Mouse (Mus musculus) embryo, embryonic 11 days (tissue): Measurements from ENCODE around the gene Actg1.
"Not testable (repeated sequence)": the region's sequence is repeated elsewhere in the genome, so short reads cannot be mapped to it uniquely, and the experiment has no call there.

Experiments used
- DNase-seq: peaks from one replicate; pipeline ENCODE4 v3.0.0-alpha.2; 2015

Actg1 gene

GRCm38 (mm10) chr11:120360062-120360461, 11.7 kb upstream of the Actg1 start:
- DNase-seq, result no peak

DNA sequence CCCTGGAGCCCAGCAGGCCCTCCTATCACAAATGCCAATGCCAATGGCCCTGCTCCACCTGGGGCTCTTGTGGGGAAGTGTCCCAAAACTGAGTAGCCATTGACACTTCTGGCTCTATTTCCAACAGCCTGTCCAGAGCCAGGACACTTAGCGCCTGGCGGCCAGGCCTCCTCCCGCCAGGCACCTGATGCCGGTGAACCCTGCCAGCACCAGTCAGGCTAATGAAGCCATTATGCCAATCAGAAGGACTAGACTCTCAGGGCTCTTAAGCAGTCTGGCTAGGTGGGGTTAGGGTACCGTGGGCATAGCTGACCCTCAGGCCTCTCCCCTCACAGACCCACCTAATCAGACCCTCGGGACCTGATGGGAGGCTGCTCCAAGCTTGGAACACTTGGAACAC, 11.0 kb upstream of the Actg1 start:
- no peak for DNase-seq

- peak; percentile 85 for DNase-seq
Observed at GRCm38 (mm10) chr11:120357791-120358401, 9.6 kb upstream of the Actg1 start.

- no peak for DNase-seq
Observed at GRCm38 (mm10) chr11:120356900-120357299, 8.6 kb upstream of the Actg1 start.

DNA sequence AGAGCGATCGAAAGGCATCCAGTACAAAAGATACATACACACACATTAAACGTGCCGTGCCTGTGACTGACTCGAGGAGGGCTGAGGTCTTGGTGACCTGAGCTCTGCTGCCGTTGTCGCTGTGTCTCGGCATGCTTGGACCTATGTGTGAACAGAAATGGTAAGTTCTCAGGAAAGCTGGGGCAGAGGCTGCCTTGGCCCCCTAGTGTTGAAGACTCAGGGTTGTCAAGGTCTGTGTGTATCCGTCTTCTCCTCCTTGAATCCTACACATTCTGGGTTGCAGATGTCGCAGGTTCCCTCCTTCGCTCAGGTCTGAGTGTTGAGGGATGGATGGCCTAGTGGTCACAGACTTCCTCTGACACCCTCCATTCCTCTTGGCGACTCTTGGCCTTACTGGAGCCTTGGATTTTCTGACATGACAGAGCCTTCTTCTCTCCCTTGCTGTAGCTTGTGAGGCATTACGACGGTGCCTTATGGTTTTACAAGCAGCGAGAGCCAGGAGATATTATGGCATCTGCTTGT, 8.0 kb upstream of the Actg1 start:
- DNase-seq, result no peak

DNA sequence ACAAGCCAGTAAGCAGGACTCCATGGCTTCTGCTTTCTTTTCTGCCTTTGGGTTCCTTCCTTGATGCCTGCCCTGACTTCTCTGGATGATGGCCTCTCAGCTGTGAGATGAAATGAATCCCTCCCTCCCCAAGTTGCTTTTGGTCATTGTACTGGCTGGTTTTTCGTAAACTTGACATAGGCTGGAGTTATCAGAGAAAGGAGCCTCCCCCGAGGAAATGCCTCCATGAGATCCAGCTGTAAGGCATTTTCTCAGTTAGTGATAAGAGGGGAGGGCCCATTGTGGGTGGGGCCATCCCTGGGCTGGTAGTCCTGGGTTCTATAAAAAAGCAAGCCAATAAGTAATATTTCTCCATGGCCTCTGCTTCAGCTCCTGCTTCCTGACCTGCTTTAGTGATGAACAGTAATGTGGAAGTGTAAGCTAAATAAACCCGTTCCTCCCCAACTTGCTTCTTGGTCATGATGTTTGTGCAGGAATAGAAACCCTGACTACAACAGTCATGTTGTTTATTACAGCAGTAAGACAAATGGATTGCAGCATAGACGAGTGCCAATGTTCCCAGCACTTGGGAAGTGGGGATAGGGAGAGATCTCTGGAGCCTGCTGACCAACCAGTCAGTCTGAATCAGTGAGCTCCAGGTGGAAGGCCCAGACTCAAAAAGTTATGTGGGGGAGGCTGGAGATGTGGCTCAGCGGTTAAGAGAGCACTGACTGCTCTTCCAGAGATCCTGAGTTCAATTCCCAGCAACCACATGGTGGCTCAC, 7.1 kb upstream of the Actg1 start:
- DNase-seq, result no peak

DNA sequence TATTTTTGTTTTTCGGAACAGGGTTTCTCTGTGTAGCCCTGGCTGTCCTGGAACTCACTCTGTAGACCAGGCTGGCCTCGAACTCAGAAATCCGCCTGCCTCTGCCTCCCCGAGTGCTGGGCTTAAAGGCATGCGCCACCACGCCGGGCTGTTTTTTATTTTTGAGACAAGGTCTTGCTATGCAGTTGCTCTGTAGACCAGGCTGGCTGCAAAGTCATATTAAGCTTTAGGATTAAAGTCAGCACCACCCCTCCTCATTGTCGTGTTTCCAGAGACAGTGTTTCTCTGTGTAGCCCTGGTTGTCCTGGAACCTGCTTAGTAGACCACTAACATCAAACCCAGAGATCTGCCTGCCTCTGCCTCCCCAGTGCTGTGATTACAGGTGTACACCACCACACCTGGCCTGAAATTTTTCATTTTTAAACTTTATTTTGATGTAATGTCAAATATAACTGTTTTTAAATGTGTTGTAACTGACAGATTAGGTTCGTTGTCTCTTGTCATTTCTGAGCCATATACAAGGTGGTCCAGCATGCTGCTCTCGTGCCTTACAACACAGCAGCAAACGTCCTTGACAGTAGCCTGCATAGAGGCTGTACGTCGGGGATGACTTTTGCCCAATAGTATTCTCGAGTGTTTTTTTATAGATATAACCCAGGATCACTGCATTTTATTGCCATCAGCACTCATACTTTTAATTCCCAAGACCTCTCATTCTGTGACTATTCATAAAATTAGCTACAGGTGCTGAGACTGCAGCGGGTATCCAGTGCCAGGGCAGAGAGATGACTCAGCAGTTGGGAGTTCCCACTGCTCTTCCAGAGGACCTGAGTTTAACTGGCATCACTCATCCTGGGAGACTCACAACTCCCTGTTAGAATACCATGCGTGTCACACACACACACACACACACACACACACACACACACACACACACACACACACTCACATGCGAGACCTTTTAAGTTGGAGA, 6.2 kb upstream of the Actg1 start:
- no peak for DNase-seq

DNA sequence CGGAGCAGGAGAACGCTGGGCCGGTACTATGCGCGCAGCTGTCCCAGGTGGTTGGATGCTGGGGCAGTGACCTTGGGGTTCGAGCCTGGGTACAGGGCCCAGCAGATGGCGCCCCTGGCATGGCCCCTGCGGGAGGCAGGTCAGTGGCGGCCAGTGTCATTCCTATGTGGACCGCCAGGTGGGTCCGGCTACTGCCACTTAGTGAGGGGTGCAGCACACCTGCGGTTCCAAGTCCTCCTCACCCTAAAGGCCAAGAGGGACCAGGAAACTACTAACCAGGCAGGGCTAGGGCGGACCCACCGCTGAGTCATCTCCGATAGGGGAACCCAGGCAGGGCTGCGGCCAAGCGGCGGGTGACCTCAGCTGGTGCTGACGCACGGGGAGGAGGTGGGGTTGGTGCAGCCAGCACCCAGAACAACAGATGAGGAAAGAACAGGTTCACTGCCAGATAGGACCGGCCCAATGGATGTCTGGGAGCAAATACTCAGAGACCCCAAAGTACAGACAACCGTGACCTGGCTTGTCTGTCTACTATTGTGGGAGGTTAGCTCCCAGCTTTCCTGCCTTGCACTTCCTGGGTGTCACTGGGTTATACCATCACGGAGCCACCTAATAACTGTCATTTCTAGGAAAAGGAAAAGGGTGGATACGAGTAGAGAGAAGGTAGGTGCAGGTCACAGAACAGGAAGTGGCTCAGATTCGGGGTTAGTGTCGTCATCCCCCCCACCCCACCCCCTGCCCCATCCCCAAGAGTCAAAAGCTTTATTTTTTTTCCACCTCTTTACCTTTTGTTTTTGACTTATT, 5.4 kb upstream of the Actg1 start:
- DNase-seq, result peak; percentile 77

DNA sequence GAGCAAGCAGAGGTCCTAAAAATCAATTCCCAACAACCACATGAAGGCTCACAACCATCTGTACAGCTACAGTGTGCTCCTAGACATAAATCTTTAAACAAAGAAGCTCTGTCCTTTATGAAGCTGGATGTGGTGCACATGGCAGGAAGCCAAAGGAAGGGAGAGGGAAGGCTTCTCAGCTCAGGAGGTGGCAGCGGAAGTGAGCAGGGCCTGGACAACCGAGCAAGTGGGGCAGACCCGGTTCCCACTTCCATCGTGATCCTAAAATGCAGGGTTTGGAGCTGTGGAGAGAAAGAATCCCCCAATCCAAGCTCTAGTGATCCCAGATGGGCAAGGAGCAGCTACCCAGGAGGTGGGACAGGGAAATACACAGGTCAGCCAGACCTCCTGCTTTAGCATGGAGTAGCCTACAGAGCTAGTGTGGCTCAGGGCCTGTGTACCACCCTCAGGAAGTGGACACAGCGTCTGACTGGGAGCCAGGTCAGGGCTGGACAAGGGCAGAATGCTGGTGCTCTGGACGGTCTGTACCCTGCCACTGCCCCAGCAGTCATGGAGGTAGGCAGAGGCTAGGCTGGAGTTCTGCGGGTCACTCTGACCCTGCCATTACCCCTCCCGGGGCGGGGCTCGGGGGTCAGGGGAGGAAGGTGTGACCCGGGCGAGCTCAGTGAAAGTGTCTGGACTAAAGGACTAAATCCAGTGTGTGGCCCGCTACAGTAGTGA, 4.4 kb upstream of the Actg1 start:
- no peak for DNase-seq

- DNase-seq, result not testable (repeated sequence)
Observed at GRCm38 (mm10) chr11:120352093-120352350, 3.7 kb upstream of the Actg1 start.

DNA sequence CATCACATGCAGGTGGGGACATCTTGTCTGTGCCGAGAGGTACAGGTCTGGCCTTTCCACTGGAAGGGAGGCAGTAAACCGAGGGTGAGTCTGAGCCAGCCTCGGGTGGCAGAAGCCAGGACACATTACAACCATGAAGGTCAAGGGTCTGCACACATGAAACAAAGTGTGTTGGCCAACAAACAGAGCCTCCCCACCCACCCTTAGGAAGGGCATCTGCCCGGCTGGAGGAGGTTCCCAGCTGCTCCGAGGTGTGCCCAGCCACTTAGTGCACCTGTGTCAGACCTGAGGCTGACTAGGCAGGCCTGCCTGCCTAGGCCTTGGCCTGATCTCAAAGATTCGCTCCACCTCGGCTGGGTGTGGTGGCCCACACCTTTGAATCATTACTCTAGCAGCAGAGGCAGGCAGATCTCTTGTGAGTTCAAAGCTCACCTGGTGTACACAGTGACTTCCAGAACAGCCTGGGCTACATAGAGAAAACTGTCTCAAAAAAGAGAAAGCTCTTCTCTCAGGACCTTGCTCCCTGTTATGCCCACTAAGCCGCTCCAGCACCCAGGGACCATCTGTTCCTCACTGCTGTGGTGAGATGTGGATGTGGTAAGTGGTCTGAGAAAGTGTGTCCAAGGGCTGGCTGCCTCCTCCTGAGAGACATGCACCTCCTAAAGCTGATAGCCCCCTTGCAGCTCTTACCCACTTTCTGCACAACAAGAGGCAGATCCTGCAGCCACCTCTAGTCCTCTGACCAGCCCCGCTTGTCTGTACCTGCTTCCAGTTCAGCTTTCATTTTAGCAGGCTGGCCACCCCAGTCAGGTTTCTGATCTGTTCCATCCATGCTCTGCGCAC, 3.1 kb upstream of the Actg1 start:
- DNase-seq, result no peak

GRCm38 (mm10) chr11:120350711-120351110, 2.4 kb upstream of the Actg1 start:
- peak; percentile 57 for DNase-seq

DNA sequence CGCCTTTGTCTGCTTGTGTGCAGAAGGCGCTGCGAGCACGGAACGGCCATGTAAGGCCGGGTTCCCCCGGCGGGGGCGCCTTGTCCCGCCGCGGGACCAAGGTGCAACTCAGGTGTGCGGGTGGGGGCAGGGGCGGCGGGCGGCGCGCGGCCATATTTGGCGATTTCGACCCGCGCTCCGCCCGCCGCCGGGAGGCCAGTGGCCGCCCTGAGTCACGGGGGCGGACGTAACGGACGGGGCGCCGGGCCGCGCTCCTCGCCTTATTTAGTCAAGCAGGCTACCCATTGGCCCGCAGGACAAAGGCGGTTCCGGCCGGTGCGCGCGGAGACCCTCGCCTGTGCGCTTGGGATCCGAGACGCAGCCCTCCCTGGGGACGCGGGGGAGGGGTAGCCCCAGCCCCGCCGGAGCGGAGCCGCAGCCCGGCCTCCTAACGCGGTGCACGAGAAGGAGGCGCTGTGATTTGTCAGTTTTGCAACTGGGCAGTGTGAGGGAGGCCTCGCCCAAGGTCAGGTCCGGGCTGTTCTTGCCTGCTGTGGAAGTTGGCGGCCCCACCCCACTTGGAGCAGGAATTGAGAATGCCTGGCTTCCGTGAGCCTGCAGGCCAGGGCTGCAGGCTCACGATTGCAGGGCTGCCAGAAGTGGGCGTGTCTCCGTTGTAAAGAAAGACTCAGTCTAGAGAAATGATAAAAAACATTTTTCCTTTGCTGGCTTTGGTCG, 1.8 kb upstream of the Actg1 start:
- peak; percentile 97 for DNase-seq

DNA sequence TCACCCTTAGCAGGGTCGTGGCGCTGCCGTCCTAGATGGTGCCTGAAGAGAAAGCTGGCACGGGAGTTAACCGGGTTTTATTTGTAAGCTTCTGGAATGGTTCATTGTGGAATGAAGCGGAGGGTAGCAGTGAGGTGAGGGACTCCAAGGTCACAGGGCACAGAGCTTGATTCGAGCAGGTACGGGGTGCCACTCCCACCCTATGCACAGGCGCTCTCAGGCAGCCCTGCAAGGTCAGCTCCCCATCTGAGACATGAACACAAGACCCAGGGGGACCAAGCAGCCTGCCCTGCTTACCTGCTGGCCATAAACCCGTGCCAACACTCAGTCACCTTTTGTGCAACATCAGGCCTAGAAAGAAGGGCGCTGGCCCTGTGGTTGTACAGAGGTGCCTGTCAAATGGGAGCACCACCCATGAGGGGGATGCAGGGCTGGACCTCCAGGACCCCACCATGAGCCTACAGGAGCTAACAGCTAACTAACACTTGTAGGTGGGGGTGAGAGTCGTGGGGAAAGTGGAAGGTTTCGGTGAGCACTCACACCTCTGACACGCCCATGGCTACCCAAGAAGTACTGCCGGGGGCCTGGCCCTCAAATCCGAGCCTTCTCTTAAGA, 1.1 kb upstream of the Actg1 start:
- DNase-seq, result no peak

- peak; percentile 83 for DNase-seq
Observed at GRCm38 (mm10) chr11:120348684-120349370, 485 bp upstream of the Actg1 start.

DNA sequence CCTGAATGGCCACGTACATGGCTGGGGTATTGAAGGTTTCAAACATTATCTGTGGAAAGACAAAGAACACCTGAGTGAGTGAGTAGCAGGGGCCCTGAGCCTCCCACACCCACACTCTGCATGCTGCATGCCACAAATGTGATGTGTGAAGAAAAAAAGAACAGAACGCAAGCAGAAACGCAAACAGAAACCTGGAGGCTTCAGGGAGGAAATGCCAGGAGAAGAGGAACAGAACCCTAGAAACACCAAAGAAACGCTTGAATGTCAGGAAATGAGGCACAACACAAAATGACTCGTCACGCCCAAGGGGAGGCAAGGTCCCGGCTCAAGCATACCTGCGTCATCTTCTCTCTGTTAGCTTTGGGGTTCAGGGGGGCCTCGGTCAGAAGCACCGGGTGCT, 1.0 kb downstream of the Actg1 start:
- DNase-seq, result no peak

- not testable (repeated sequence) for DNase-seq
Observed at GRCm38 (mm10) chr11:120346383-120347034, 1.8 kb downstream of the Actg1 start.

DNA sequence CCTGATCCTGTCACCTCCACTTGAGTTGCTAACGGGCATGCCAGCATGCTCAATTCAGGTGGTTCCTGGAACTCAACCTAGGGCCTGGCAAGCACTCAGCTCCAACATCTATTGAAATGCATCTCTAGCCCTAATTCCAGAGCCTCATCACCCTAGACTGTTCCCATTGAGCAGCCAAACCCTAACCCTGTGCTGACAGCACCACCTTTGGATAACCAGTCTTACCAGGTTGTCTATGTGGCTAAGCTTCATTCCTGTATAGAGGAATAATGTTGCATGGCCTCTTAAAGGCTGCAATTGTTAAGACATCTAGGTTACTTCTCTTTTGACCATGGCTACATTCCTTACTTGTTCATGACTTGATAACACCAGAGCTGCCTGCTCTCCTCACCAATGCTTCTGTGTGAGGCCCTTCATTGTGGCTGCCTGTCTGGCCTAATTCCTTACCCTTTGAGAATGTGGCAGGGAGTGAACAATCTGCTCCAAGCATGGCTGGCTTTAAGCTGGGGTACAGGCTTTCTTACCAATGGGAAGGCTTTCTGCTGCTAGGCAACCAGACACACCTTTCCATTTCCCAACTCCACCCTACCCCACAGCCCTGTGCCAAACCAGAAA, 3.2 kb downstream of the Actg1 start:
- DNase-seq, result no peak
